Mouse (Mus musculus) heart, embryonic 14.5 days (tissue): Measurements from ENCODE around the gene 1810055G02Rik. TPM values are rescaled to one million over a fixed set of nuclear protein-coding genes. Genes with fewer than 3 reads are reported as not detected.
A peak's percentile ranks its signal among the peaks of the same experiment; 100 is the strongest.

Source experiments
- ATAC-seq: fragments of 200-750 bp; cut with Nextera tagmentation; 2 replicates; pipeline ENCODE4 v1.8.0; 2017; ENCODE audit warnings: low read depth, moderate TSS enrichment; ENCODE audit not compliant: insufficient number of reproducible peaks, insufficient read depth, low FRiP score
- H3K27ac ChIP-seq, 2 experiments: fragments of 200-500 bp in 1 of 2; fragments of 300-500 bp in 1 of 2; sonication (generic) in 1 of 2; replicated peaks in 1 of 2; 2 replicates each; pipeline ENCODE4 v1.5.1; 2012 to 2014; ENCODE audit warnings: low read depth in 2 of 2, low read length in 2 of 2, control low read depth in 1 of 2, mild to moderate bottlenecking in 1 of 2, mixed read lengths in 1 of 2; ENCODE audit not compliant: control insufficient read depth in 1 of 2, insufficient read depth in 1 of 2
- H3K27me3 ChIP-seq: fragments of 300-500 bp; sonication (generic); 2 replicates; pipeline ENCODE4 v1.6.1; 2014; ENCODE audit warnings: mild to moderate bottlenecking, low read length, control low read depth; ENCODE audit not compliant: control insufficient read depth, insufficient read depth
- H3K36me3 ChIP-seq: fragments of 300-500 bp; sonication (generic); 2 replicates; pipeline ENCODE4 v1.6.1; 2014; ENCODE audit warnings: mild to moderate bottlenecking, control low read depth, low read length, mixed read lengths; ENCODE audit not compliant: control insufficient read depth, insufficient read depth
- H3K4me1 ChIP-seq, 2 experiments: fragments of 200-500 bp in 1 of 2; fragments of 300-500 bp in 1 of 2; sonication (generic) in 1 of 2; 2 replicates each; pipeline ENCODE4 v1.6.1; 2012 to 2014; ENCODE audit warnings: low read length in 2 of 2, control low read depth in 1 of 2, mixed read lengths in 1 of 2; ENCODE audit not compliant: control insufficient read depth in 2 of 2, insufficient read depth in 2 of 2
- H3K4me2 ChIP-seq: fragments of 300-500 bp; sonication (generic); 2 replicates; pipeline ENCODE4 v1.6.1; 2014; ENCODE audit warnings: mild to moderate bottlenecking, low read length
- H3K4me3 ChIP-seq, 2 experiments: fragments of 200-500 bp in 1 of 2; fragments of 300-500 bp in 1 of 2; sonication (generic) in 1 of 2; 2 replicates each; pipeline ENCODE4 v1.5.1; 2012 to 2014; ENCODE audit warnings: low read length in 2 of 2, mild to moderate bottlenecking in 2 of 2, control low read depth in 1 of 2, low read depth in 1 of 2, moderate library complexity in 1 of 2; ENCODE audit not compliant: control insufficient read depth in 1 of 2, insufficient read depth in 1 of 2
- H3K9ac ChIP-seq: fragments of 300-500 bp; sonication (generic); 2 replicates; pipeline ENCODE4 v1.6.1; 2014; ENCODE audit warnings: mild to moderate bottlenecking, low read length
- H3K9me3 ChIP-seq: fragments of 300-500 bp; sonication (generic); 2 replicates; pipeline ENCODE4 v1.6.1; 2016; ENCODE audit warnings: low read length, control low read depth; ENCODE audit not compliant: control insufficient read depth
- WGBS: fragments of 180-500 bp; shearing (Covaris S2); extraction: QIAGEN DNeasy Blood & Tissue Kit; methylation state at CpG from one replicate; pipeline ENCODE4 v1.1.7; 2014; 5-methylcytosine and 5-hydroxymethylcytosine counted together
- polyA plus RNA-seq: library from polyadenylated mRNA; unstranded; fragments of >200 nt; fragmentation: Nextera tagmentation; extraction: Ambion mirVana; gene quantifications from 2 replicates; pipeline ENCODE4 v1.2.1, GENCODE M21; 2014

Gene 1810055G02Rik
- polyA plus RNA-seq = 18.0 and 18.2 TPM in 2 replicates

GRCm38 (mm10) chr19:3708078-3709012, at the start of gene 1810055G02Rik:
Gene 1810055G02Rik, plus strand, starts transcription at chr19:3708293.
- Histone ChIP-seq H3K4me3 (peak within 1 kb of the TSS; percentile 59 to 91), H3K27ac (peak within 1 kb of the TSS; percentile 64 to 76), H3K4me2 (peak within 1 kb of the TSS; percentile 88), H3K9me3 (no peaks in the 10 kb centered on the region), H3K27me3 (no peaks in the 10 kb centered on the region), H3K4me1 (peaks cover 0 to 12% of the 10 kb centered on the region in 2 experiments; a peak in 2 of 4 replicates), H3K36me3 (no peaks in the 10 kb centered on the region), H3K9ac (peak within 1 kb of the TSS; percentile 81)
- peak; percentile 95 for ATAC-seq
- WGBS = under 1% methylated on average over 61 of the region's 61 CpGs

- no peaks in the 10 kb centered on the region for H3K27me3 ChIP-seq
- ATAC-seq = no peak
- no peak overlapping the region for H3K9ac ChIP-seq
- peaks cover 35 to 51% of the 10 kb centered on the region in 2 experiments for H3K4me1 ChIP-seq
- 53% methylated on average over 5 of the region's 5 CpGs for WGBS
- H3K36me3 ChIP-seq = no peaks in the 10 kb centered on the region
- H3K27ac ChIP-seq = peak overlapping the region; percentile 34 to 66; a peak in 2 of 4 replicates
- no peak overlapping the region for H3K4me2 ChIP-seq
- H3K9me3 ChIP-seq = no peaks in the 10 kb centered on the region
- H3K4me3 ChIP-seq = no peak overlapping the region
Observed at GRCm38 (mm10) chr19:3665510-3665909, 42.6 kb upstream of the 1810055G02Rik start.

GRCm38 (mm10) chr19:3666632-3667031, 41.5 kb upstream of the 1810055G02Rik start:
- H3K4me1 ChIP-seq = peaks cover 35 to 51% of the 10 kb centered on the region in 2 experiments
- no peak overlapping the region for H3K4me3 ChIP-seq
- H3K4me2 ChIP-seq = no peak overlapping the region
- H3K36me3 ChIP-seq = no peaks in the 10 kb centered on the region
- 69% methylated on average over 2 of the region's 2 CpGs for WGBS
- H3K9me3 ChIP-seq = no peaks in the 10 kb centered on the region
- H3K27me3 ChIP-seq = no peaks in the 10 kb centered on the region
- peak overlapping the region in 1 of 2 experiments; percentile 66; a peak in 2 of 4 replicates for H3K27ac ChIP-seq
- H3K9ac ChIP-seq = no peak overlapping the region
- ATAC-seq = no peak

GRCm38 (mm10) chr19:3667155-3667895, 40.8 kb upstream of the 1810055G02Rik start:
- Histone ChIP-seq H3K36me3 (no peaks in the 10 kb centered on the region), H3K4me1 (peaks cover 35 to 51% of the 10 kb centered on the region in 2 experiments), H3K27me3 (no peaks in the 10 kb centered on the region), H3K9me3 (no peaks in the 10 kb centered on the region), H3K4me3 (no peak overlapping the region), H3K9ac (no peak overlapping the region), H3K27ac (peak overlapping the region; percentile 3 to 66; a peak in 2 of 4 replicates), H3K4me2 (no peak overlapping the region)
- ATAC-seq = peak; percentile 25; the same call in 1 of the 2 replicates
- WGBS = 63% methylated on average over 6 of the region's 6 CpGs

GRCm38 (mm10) chr19:3667979-3668378, 40.1 kb upstream of the 1810055G02Rik start:
- Histone ChIP-seq H3K4me1 (peaks cover 35 to 51% of the 10 kb centered on the region in 2 experiments), H3K27me3 (no peaks in the 10 kb centered on the region), H3K9me3 (no peaks in the 10 kb centered on the region), H3K36me3 (no peaks in the 10 kb centered on the region; the same call in 1 of the 2 replicates), H3K9ac (no peak overlapping the region), H3K4me3 (no peak overlapping the region), H3K27ac (0 out of 4 replicates have a peak overlapping the region, but pooled peaks of 1 of the 2 experiments have one; percentile 14), H3K4me2 (no peak overlapping the region)
- 75% methylated on average over 11 of the region's 11 CpGs for WGBS
- ATAC-seq = no peak

GRCm38 (mm10) chr19:3668551-3668950, 39.5 kb upstream of the 1810055G02Rik start:
- peaks cover 35 to 51% of the 10 kb centered on the region in 2 experiments for H3K4me1 ChIP-seq

GRCm38 (mm10) chr19:3669100-3669499, 39.0 kb upstream of the 1810055G02Rik start:
- H3K9me3 ChIP-seq = 0 out of 2 replicates have a peak, but pooled peaks cover 5% of the 10 kb centered on the region
- peak overlapping the region; percentile 50 to 69; a peak in 3 of 4 replicates for H3K27ac ChIP-seq
- no peak for ATAC-seq
- no peak overlapping the region for H3K9ac ChIP-seq
- no peak overlapping the region for H3K4me3 ChIP-seq
- H3K4me2 ChIP-seq = peak overlapping the region; percentile 4; the same call in 1 of the 2 replicates
- H3K27me3 ChIP-seq = no peaks in the 10 kb centered on the region
- 50% methylated on average over 13 of the region's 13 CpGs for WGBS
- peaks cover 35 to 51% of the 10 kb centered on the region in 2 experiments for H3K4me1 ChIP-seq
- no peaks in the 10 kb centered on the region; the same call in 1 of the 2 replicates for H3K36me3 ChIP-seq

More at GRCm38 (mm10) chr19:3668551-3668950, 39.5 kb upstream of the 1810055G02Rik start:
- H3K4me2 ChIP-seq = no peak overlapping the region
- H3K27me3 ChIP-seq = no peaks in the 10 kb centered on the region
- ATAC-seq = no peak
- H3K9ac ChIP-seq = no peak overlapping the region
- H3K9me3 ChIP-seq = 0 out of 2 replicates have a peak, but pooled peaks cover 5% of the 10 kb centered on the region
- WGBS = 76% methylated on average over 10 of the region's 10 CpGs
- peak overlapping the region; percentile 50 to 69; a peak in 3 of 4 replicates for H3K27ac ChIP-seq
- H3K36me3 ChIP-seq = no peaks in the 10 kb centered on the region; the same call in 1 of the 2 replicates
- no peak overlapping the region for H3K4me3 ChIP-seq
